Mouse (Mus musculus) MEL (cell line): Measurements from ENCODE around the gene Antxr1. TPM values are rescaled to one million over a fixed set of nuclear protein-coding genes. Genes with fewer than 3 reads are reported as not detected.

Source experiments
- DNase-seq: peaks from one replicate; pipeline ENCODE4 v3.0.0; 2011; ENCODE audit warnings: low read depth, low spot score
- H3K27ac ChIP-seq: 2 replicates; pipeline ENCODE4 v1.5.1; 2012; ENCODE audit warnings: low read depth, mild to moderate bottlenecking, control low read depth, low read length, moderate library complexity; ENCODE audit not compliant: control insufficient read depth
- H3K27me3 ChIP-seq, 2 experiments: fragments of 150-350 bp in 1 of 2; sonication (generic) in 1 of 2; 2 replicates each; pipeline ENCODE4 v1.6.1; 2012; ENCODE audit warnings: low read length in 2 of 2, mild to moderate bottlenecking in 2 of 2, improper control_type of control experiment in 1 of 2, moderate library complexity in 1 of 2; ENCODE audit not compliant: insufficient read depth in 2 of 2, control insufficient read depth in 1 of 2
- H3K36me3 ChIP-seq, 2 experiments: 2 replicates each; pipeline ENCODE4 v1.6.1; 2012 to 2014; ENCODE audit warnings: low read length in 2 of 2, improper control_type of control experiment in 1 of 2, inconsistent platforms in 1 of 2, mild to moderate bottlenecking in 1 of 2; ENCODE audit not compliant: insufficient read depth in 2 of 2, control insufficient read depth in 1 of 2
- H3K4me1 ChIP-seq, 2 experiments: fragments of 150-350 bp in 1 of 2; sonication (generic) in 1 of 2; 2 replicates each; pipeline ENCODE4 v1.6.1; 2012; ENCODE audit warnings: low read length in 2 of 2, improper control_type of control experiment in 1 of 2, mild to moderate bottlenecking in 1 of 2; ENCODE audit not compliant: insufficient read depth in 2 of 2, control insufficient read depth in 1 of 2
- H3K4me3 ChIP-seq, 2 experiments: fragments of 150-350 bp in 1 of 2; sonication (generic) in 1 of 2; 2 replicates each; pipeline ENCODE4 v1.5.1; 2012; ENCODE audit warnings: low read depth in 2 of 2, low read length in 2 of 2, mild to moderate bottlenecking in 2 of 2, moderate library complexity in 2 of 2, control low read depth in 1 of 2, improper control_type of control experiment in 1 of 2; ENCODE audit not compliant: control insufficient read depth in 1 of 2, insufficient read depth in 1 of 2
- H3K79me2 ChIP-seq: 2 replicates; pipeline ENCODE4 v1.6.1; 2012; ENCODE audit warnings: mild to moderate bottlenecking, low read length, moderate library complexity; ENCODE audit not compliant: control insufficient read depth, poor library complexity, insufficient read depth
- H3K9ac ChIP-seq: 2 replicates; pipeline ENCODE4 v1.6.1; 2012; ENCODE audit warnings: low read depth, mild to moderate bottlenecking, control low read depth, low read length, moderate library complexity; ENCODE audit not compliant: control insufficient read depth, poor library complexity, severe bottlenecking
- H3K9me3 ChIP-seq: fragments of 150-350 bp; sonication (generic); replicated peaks from 2 replicates; pipeline ENCODE4 v1.6.1; 2012; ENCODE audit warnings: mild to moderate bottlenecking, low read length, improper control_type of control experiment, moderate library complexity; ENCODE audit not compliant: insufficient read depth
- CTCF ChIP-seq, 3 experiments: IDR thresholded peaks in 2 of 3; conservative IDR thresholded peaks in 1 of 3; 2 replicates each; pipeline ENCODE4 v1.5.1; 2011 to 2012; ENCODE audit warnings: low read length in 3 of 3, low read depth in 2 of 3, mild to moderate bottlenecking in 2 of 3, improper control_type of control experiment in 1 of 3, inconsistent platforms in 1 of 3, mixed read lengths in 1 of 3, moderate library complexity in 1 of 3; ENCODE audit not compliant: control insufficient read depth in 1 of 3, insufficient read depth in 1 of 3, poor library complexity in 1 of 3, severe bottlenecking in 1 of 3
- E2F4 ChIP-seq: IDR thresholded peaks from 2 replicates; pipeline ENCODE4 v1.6.1; 2011; ENCODE audit warnings: low read depth, low read length, improper control_type of control experiment, borderline replicate concordance
- EP300 ChIP-seq, 2 experiments: IDR thresholded peaks; 2 replicates each; pipeline ENCODE4 v1.6.1; 2011; ENCODE audit warnings: improper control_type of control experiment in 2 of 2, low read length in 2 of 2, low read depth in 1 of 2, mild to moderate bottlenecking in 1 of 2
- GABPA ChIP-seq: IDR thresholded peaks from 2 replicates; pipeline ENCODE4 v1.6.1; 2012; ENCODE audit warnings: low read depth, mild to moderate bottlenecking, inconsistent platforms, low read length, improper control_type of control experiment, moderate library complexity
- GATA1 ChIP-seq: IDR thresholded peaks from 2 replicates; pipeline ENCODE4 v1.6.1; 2011; ENCODE audit warnings: low read depth, low read length, improper control_type of control experiment
- JUND ChIP-seq: IDR thresholded peaks from 2 replicates; pipeline ENCODE4 v1.6.1; 2011; ENCODE audit warnings: low read depth, mild to moderate bottlenecking, improper control_type of control experiment, low read length
- MAFK ChIP-seq: IDR thresholded peaks from 2 replicates; pipeline ENCODE4 v1.6.1; 2011; ENCODE audit warnings: low read depth, mild to moderate bottlenecking, low read length, improper control_type of control experiment, borderline replicate concordance
- MXI1 ChIP-seq: IDR thresholded peaks from 2 replicates; pipeline ENCODE4 v1.6.1; 2011; ENCODE audit warnings: mild to moderate bottlenecking, low read depth, low read length, improper control_type of control experiment
- MYB ChIP-seq: IDR thresholded peaks from 2 replicates; pipeline ENCODE4 v1.6.1; 2011; ENCODE audit warnings: mild to moderate bottlenecking, low read depth, low read length, improper control_type of control experiment
- MYC ChIP-seq: IDR thresholded peaks from 2 replicates; pipeline ENCODE4 v1.6.1; 2011; ENCODE audit warnings: low read depth, mild to moderate bottlenecking, low read length, improper control_type of control experiment, moderate library complexity
- NELFE ChIP-seq: IDR thresholded peaks from 2 replicates; pipeline ENCODE4 v1.6.1; 2011; ENCODE audit warnings: low read depth, low read length, improper control_type of control experiment
- NRF1 ChIP-seq: IDR thresholded peaks from 2 replicates; pipeline ENCODE4 v1.6.1; 2014; ENCODE audit warnings: low read depth, mild to moderate bottlenecking, inconsistent platforms, low read length, improper control_type of control experiment, moderate library complexity; ENCODE audit not compliant: poor library complexity, insufficient read depth, severe bottlenecking
- POLR2AphosphoS2 ChIP-seq: IDR thresholded peaks from 2 replicates; pipeline ENCODE4 v1.6.1; 2011; ENCODE audit warnings: low read length, improper control_type of control experiment
- POLR2AphosphoS5 ChIP-seq: IDR thresholded peaks from 2 replicates; pipeline ENCODE4 v1.6.1; 2012; ENCODE audit warnings: low read depth, borderline replicate concordance, mild to moderate bottlenecking, inconsistent platforms, low read length, moderate library complexity, mixed read lengths
- RAD21 ChIP-seq: IDR thresholded peaks from 2 replicates; pipeline ENCODE4 v1.6.1; 2011; ENCODE audit warnings: mild to moderate bottlenecking, low read depth, low read length, improper control_type of control experiment
- SMC3 ChIP-seq: IDR thresholded peaks from 2 replicates; pipeline ENCODE4 v1.6.1; 2011; ENCODE audit warnings: low read depth, low read length, improper control_type of control experiment
- TAL1 ChIP-seq: IDR thresholded peaks from 2 replicates; pipeline ENCODE4 v1.6.1; 2012; ENCODE audit warnings: mild to moderate bottlenecking, inconsistent platforms, low read length, moderate library complexity, mixed read lengths
- TCF12 ChIP-seq: IDR thresholded peaks from 2 replicates; pipeline ENCODE4 v1.6.1; 2014; ENCODE audit warnings: low read depth, mild to moderate bottlenecking, inconsistent platforms, low read length, improper control_type of control experiment, moderate library complexity
- ZC3H11A ChIP-seq: IDR thresholded peaks from 2 replicates; pipeline ENCODE4 v1.6.1; 2012; ENCODE audit warnings: low read depth, mild to moderate bottlenecking, inconsistent platforms, low read length, improper control_type of control experiment
- polyA plus RNA-seq, 2 experiments: library from polyadenylated mRNA; stranded (reverse) in 1 of 2; unstranded in 1 of 2; fragments of >175 nt in 1 of 2; fragments of >200 nt in 1 of 2; gene quantifications; 2 replicates each; pipeline versions ENCODE4 v1.2.1 to v1.2.4; 2012; ENCODE audit warnings: low replicate concordance in 2 of 2, low read depth in 1 of 2; ENCODE audit not compliant: insufficient read length in 2 of 2, insufficient read depth in 1 of 2, missing spikeins in 1 of 2
- total RNA-seq: library from RNA; depleted of rRNA; stranded (reverse); fragments of 300-350 nt; gene quantifications from 2 replicates; pipeline ENCODE4 v1.2.3, GENCODE M21; 2012

Antxr1 gene
- total and polyA plus RNA-seq, 3 experiments, result 0.10 TPM; not detected in 2

- H3K4me1 ChIP-seq, result no peaks in the 10 kb centered on the region
- H3K4me3 ChIP-seq, result no peak overlapping the region
- H3K9ac ChIP-seq, result no peak overlapping the region
- no peaks in the 10 kb centered on the region for H3K9me3 ChIP-seq
- H3K79me2 ChIP-seq, result no peaks in the 10 kb centered on the region
- H3K27me3 ChIP-seq, result peaks cover 0 to 1% of the 10 kb centered on the region in 2 experiments; a peak in 1 of 4 replicates
- H3K27ac ChIP-seq, result no peak overlapping the region
- DNase-seq, result no peak
- TF ChIP-seq E2F4 (no peak), MYC (no peak), JUND (no peak), GATA1 (no peak), EP300 (IDR thresholded peaks at IDR 0.05; ENCODE audit: low read depth in 1 of 2, low read length in 2 of 2) (no peak), MYB (no peak), GABPA (no peak), TAL1 (no peak), POLR2AphosphoS5 (no peak), POLR2AphosphoS2 (no peak)
- no peaks in the 10 kb centered on the region for H3K36me3 ChIP-seq
These were observed 7.1 kb downstream of the Antxr1 start for GRCm38 (mm10) chr6:87328265-87329173.

- Histone ChIP-seq H3K4me3 (no peak overlapping the region), H3K9me3 (no peaks in the 10 kb centered on the region), H3K4me1 (no peaks in the 10 kb centered on the region), H3K27ac (no peak overlapping the region), H3K9ac (no peak overlapping the region), H3K36me3 (no peaks in the 10 kb centered on the region), H3K27me3 (peaks cover 0 to 1% of the 10 kb centered on the region in 2 experiments; a peak in 1 of 4 replicates), H3K79me2 (no peaks in the 10 kb centered on the region)
- TF ChIP-seq CTCF (IDR thresholded peaks at IDR 0.05 in 2 of 3, conservative IDR thresholded peaks at IDR 0.05 in 1 of 3; ENCODE audit: control insufficient read depth in 1 of 3, insufficient read depth in 1 of 3, low read depth in 2 of 3, low read length in 3 of 3, poor library complexity in 1 of 3, severe bottlenecking in 1 of 3) (no peak), E2F4 (no peak), NRF1 (no peak), MAFK (no peak)
- DNase-seq, result no peak
These were observed 8.7 kb downstream of the Antxr1 start for GRCm38 (mm10) chr6:87326932-87327331.

GRCm38 (mm10) chr6:87323381-87323780, 12.2 kb downstream of the Antxr1 start:
- DNase-seq, result peak; percentile 39
- H3K9me3 ChIP-seq, result no peaks in the 10 kb centered on the region
- H3K79me2 ChIP-seq, result no peaks in the 10 kb centered on the region
- no peak overlapping the region for H3K27ac ChIP-seq
- H3K4me1 ChIP-seq, result no peaks in the 10 kb centered on the region
- H3K4me3 ChIP-seq, result no peak overlapping the region
- no peak overlapping the region for H3K9ac ChIP-seq
- peak; percentile 55 for TF ChIP-seq ZC3H11A
- TF ChIP-seq MYB, result no peak
- TF ChIP-seq TAL1, result no peak
- peak; percentile 68 for TF ChIP-seq RAD21
- TF ChIP-seq TCF12, result no peak
- TF ChIP-seq MXI1, result no peak
- peak; percentile 68 for TF ChIP-seq SMC3
- TF ChIP-seq CTCF (IDR thresholded peaks at IDR 0.05 in 2 of 3, conservative IDR thresholded peaks at IDR 0.05 in 1 of 3; ENCODE audit: control insufficient read depth in 1 of 3, insufficient read depth in 1 of 3, low read depth in 2 of 3, low read length in 3 of 3, poor library complexity in 1 of 3, severe bottlenecking in 1 of 3), result peak; percentile 32 to 65 (median 58)
- TF ChIP-seq GATA1, result no peak
- no peak for TF ChIP-seq NELFE
- peaks cover 2 to 7% of the 10 kb centered on the region in 2 experiments; a peak in 2 of 4 replicates for H3K27me3 ChIP-seq
- no peaks in the 10 kb centered on the region for H3K36me3 ChIP-seq
